Mouse (Mus musculus): Measurements from ENCODE around the gene Pcnx. TPM values are rescaled to one million over a fixed set of nuclear protein-coding genes. Genes with fewer than 3 reads are reported as not detected.

The Pcnx gene
- 3.7 and 5.0 TPM in 2 replicates for polyA plus RNA-seq (2012; rRNA removed)

GRCm38 (mm10) chr12:81859351-81860307, at the start of gene Pcnx:
Pcnx (plus strand) TSS chr12:81860023.

Other genes starting within 250 kb of the Pcnx start
- gene Ttc9, start 228.8 kb upstream of the Pcnx start, polyA plus RNA-seq (2012; rRNA removed), result 0.20 and 0.22 TPM in 2 replicates
- 0.22 and 0.41 TPM in 2 replicates for gene Map3k9, start 78.8 kb upstream of the Pcnx start, polyA plus RNA-seq (2012; rRNA removed)